Mouse (Mus musculus) kidney, embryonic 14.5 days (tissue): Measurements from ENCODE around the gene Frs2. TPM values are rescaled to one million over a fixed set of nuclear protein-coding genes. Genes with fewer than 3 reads are reported as not detected.
A peak's percentile ranks its signal among the peaks of the same experiment; 100 is the strongest.

Source experiments
- ATAC-seq: fragments of 200-750 bp; cut with Nextera tagmentation; 2 replicates; pipeline ENCODE4 v1.8.0; 2017; ENCODE audit warnings: moderate number of reproducible peaks, mild to moderate bottlenecking, moderate TSS enrichment, moderate library complexity; ENCODE audit not compliant: low FRiP score, low TSS enrichment
- H3K27ac ChIP-seq: fragments of 300-500 bp; sonication (generic); 2 replicates; pipeline ENCODE4 v1.5.1; 2014; ENCODE audit warnings: low read depth, mild to moderate bottlenecking, low read length, moderate library complexity, mixed read lengths
- H3K27me3 ChIP-seq: fragments of 300-500 bp; sonication (generic); 2 replicates; pipeline ENCODE4 v1.6.1; 2014; ENCODE audit warnings: mild to moderate bottlenecking, low read length; ENCODE audit not compliant: control insufficient read depth, insufficient read depth
- H3K36me3 ChIP-seq: fragments of 300-500 bp; sonication (generic); 2 replicates; pipeline ENCODE4 v1.6.1; 2014; ENCODE audit warnings: low read length, mixed read lengths; ENCODE audit not compliant: control insufficient read depth, insufficient read depth
- H3K4me1 ChIP-seq: fragments of 300-500 bp; sonication (generic); 2 replicates; pipeline ENCODE4 v1.6.1; 2014; ENCODE audit warnings: low read length, mixed read lengths; ENCODE audit not compliant: control insufficient read depth, insufficient read depth
- H3K4me2 ChIP-seq: fragments of 300-500 bp; sonication (generic); replicated peaks from 2 replicates; pipeline ENCODE4 v1.6.1; 2014; ENCODE audit warnings: low read depth, mild to moderate bottlenecking, low read length
- H3K4me3 ChIP-seq: fragments of 300-500 bp; sonication (generic); 2 replicates; pipeline ENCODE4 v1.5.1; 2014; ENCODE audit warnings: mild to moderate bottlenecking, low read length
- H3K9ac ChIP-seq: fragments of 300-500 bp; sonication (generic); 2 replicates; pipeline ENCODE4 v1.6.1; 2014; ENCODE audit warnings: low read depth, mild to moderate bottlenecking, low read length, moderate library complexity
- H3K9me3 ChIP-seq: fragments of 300-500 bp; sonication (generic); 2 replicates; pipeline ENCODE4 v1.6.1; 2016; ENCODE audit warnings: low read length; ENCODE audit not compliant: control insufficient read depth
- WGBS: fragments of 180-500 bp; shearing (Covaris S2); extraction: QIAGEN DNeasy Blood & Tissue Kit; methylation state at CpG from one replicate; pipeline ENCODE4 v1.1.7; 2014; 5-methylcytosine and 5-hydroxymethylcytosine counted together
- polyA plus RNA-seq: library from polyadenylated mRNA; unstranded; fragments of >200 nt; fragmentation: Nextera tagmentation; extraction: Ambion mirVana; gene quantifications from 2 replicates; pipeline ENCODE4 v1.2.1, GENCODE M21; 2014

The Frs2 gene
- polyA plus RNA-seq, 1 experiment from 2014 or later: 28.0 TPM

DNA sequence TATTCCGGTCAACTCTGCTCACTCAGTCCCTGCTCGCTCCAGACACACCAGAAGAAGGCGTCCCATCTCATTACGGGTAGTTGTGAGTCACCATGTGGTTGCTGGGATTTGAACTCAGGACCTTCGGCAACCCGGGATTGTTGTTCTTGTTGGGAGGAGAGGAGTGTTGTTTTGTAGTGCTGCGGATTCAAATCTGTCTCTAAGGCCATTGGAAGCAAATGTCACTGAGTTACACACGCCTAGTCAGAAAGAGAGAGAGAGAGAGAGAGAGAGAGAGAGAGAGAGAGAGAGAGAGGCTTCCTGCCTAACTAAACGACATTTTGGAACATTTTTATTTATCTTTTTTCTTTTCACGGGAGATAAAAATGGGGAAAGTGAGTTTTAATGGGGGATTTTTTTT, 2.4 kb upstream of the Frs2 start:
- Histone ChIP-seq H3K36me3 (no peaks in the 10 kb centered on the region), H3K9me3 (no peaks in the 10 kb centered on the region), H3K27ac (no peak overlapping the region), H3K4me1 (peaks cover 19% of the 10 kb centered on the region), H3K4me3 (no peak overlapping the region), H3K4me2 (peak overlapping the region; percentile 83), H3K27me3 (no peaks in the 10 kb centered on the region), H3K9ac (no peak overlapping the region)
- no peak for ATAC-seq
- WGBS: 16% methylated on average over 10 of the region's 10 CpGs

GRCm38 (mm10) chr10:117149942-117150617, 1.7 kb upstream of the Frs2 start:
- H3K36me3 ChIP-seq: no peaks in the 10 kb centered on the region
- H3K4me3 ChIP-seq: peak overlapping the region; percentile 42
- WGBS: under 1% methylated on average over 23 of the region's 23 CpGs
- H3K4me1 ChIP-seq: peaks cover 25% of the 10 kb centered on the region
- ATAC-seq: no peak
- peak overlapping the region; percentile 34 for H3K9ac ChIP-seq
- H3K27me3 ChIP-seq: no peaks in the 10 kb centered on the region
- H3K4me2 ChIP-seq: peak overlapping the region; percentile 83
- no peaks in the 10 kb centered on the region for H3K9me3 ChIP-seq
- H3K27ac ChIP-seq: no peak overlapping the region

DNA sequence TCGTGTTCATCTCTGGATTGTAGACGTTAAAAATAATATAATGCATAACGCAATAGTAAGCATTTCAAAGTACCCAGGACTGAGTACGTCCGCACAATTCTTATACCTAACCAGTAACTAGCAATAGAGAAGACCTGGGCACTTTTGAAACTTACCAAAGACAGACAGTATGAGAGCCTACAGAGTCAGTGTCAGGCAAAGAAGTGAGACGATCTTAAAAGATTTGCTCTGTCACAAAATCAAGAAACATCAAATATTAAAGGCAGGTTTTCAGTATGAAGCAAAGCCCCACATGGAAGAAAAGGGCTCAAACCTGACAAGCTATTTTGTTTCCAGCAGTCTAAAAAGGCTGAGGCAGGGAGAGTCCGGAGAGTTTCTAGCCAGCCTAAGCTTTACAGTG, 907 bp upstream of the Frs2 start:
- H3K4me1 ChIP-seq: peaks cover 33% of the 10 kb centered on the region
- peak overlapping the region; percentile 94; the same call in 1 of the 2 replicates for H3K9ac ChIP-seq
- no peak overlapping the region for H3K27ac ChIP-seq
- WGBS: 17% methylated on average over 7 of the region's 7 CpGs
- no peak for ATAC-seq
- peak overlapping the region; percentile 97 for H3K4me3 ChIP-seq
- H3K27me3 ChIP-seq: no peaks in the 10 kb centered on the region
- no peaks in the 10 kb centered on the region for H3K9me3 ChIP-seq
- H3K36me3 ChIP-seq: no peaks in the 10 kb centered on the region
- H3K4me2 ChIP-seq: peak overlapping the region; percentile 83

GRCm38 (mm10) chr10:117147463-117148360, 622 bp downstream of the Frs2 start:
- WGBS: under 1% methylated on average over 65 of the region's 72 CpGs
- peak overlapping the region; percentile 97 for H3K4me3 ChIP-seq
- peak overlapping the region; percentile 79 for H3K27ac ChIP-seq
- peak overlapping the region; percentile 94 for H3K9ac ChIP-seq
- H3K36me3 ChIP-seq: no peaks in the 10 kb centered on the region
- peaks cover 35% of the 10 kb centered on the region for H3K4me1 ChIP-seq
- no peaks in the 10 kb centered on the region for H3K9me3 ChIP-seq
- peak overlapping the region; percentile 83 for H3K4me2 ChIP-seq
- peak; percentile 20; the same call in 1 of the 2 replicates for ATAC-seq
- no peaks in the 10 kb centered on the region for H3K27me3 ChIP-seq

DNA sequence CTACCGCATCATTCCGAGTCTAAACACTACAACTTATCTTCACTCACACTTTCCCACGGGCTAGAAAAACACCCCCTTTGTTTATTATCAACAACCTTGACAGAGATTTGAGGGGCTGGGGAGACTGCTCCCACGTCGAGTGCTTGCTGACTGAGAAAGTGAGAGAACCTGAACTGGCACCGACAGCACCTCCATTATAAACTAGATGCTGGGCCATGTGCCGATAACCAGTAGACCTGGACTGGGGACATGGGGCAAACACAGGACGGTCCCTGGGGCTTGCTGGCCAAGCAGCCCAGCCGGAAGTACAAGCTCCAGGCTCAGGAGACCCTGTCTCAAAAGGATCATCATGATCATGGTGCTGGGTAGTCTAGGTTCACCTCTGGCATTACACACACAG, 1.9 kb downstream of the Frs2 start:
- Histone ChIP-seq H3K27me3 (no peaks in the 10 kb centered on the region), H3K27ac (no peak overlapping the region), H3K9me3 (no peaks in the 10 kb centered on the region), H3K4me3 (no peak overlapping the region), H3K4me1 (peaks cover 40% of the 10 kb centered on the region), H3K36me3 (no peaks in the 10 kb centered on the region), H3K4me2 (no peak overlapping the region), H3K9ac (no peak overlapping the region)
- 52% methylated on average over 9 of the region's 9 CpGs for WGBS
- ATAC-seq: no peak

GRCm38 (mm10) chr10:117145546-117146265, 2.6 kb downstream of the Frs2 start:
- H3K4me1 ChIP-seq: peaks cover 40% of the 10 kb centered on the region
- H3K36me3 ChIP-seq: no peaks in the 10 kb centered on the region
- no peaks in the 10 kb centered on the region for H3K27me3 ChIP-seq
- 77% methylated on average over 8 of the region's 8 CpGs for WGBS
- no peak overlapping the region for H3K4me2 ChIP-seq
- no peak overlapping the region for H3K4me3 ChIP-seq
- H3K9me3 ChIP-seq: no peaks in the 10 kb centered on the region
- ATAC-seq: no peak
- no peak overlapping the region for H3K9ac ChIP-seq
- H3K27ac ChIP-seq: no peak overlapping the region

DNA sequence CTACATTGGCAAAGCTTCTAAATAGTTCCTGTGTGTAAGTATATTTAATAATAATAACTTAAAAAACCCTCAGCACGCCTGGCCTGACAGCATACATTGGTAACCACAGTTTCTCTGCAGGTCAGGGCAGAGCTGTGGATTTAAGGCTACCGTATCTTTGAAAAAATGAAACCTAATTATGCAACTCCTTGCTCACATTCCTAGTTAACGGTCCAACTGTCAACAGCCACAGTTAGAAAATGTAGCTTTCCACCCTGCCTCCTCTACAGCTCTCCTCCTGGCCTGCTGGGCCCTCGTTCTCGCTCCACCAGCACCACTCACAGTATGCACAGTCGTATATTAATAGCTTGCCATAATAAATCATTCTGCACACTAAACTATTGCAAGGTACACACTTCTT, 3.7 kb downstream of the Frs2 start:
- H3K4me1 ChIP-seq: peaks cover 37% of the 10 kb centered on the region
- 35% methylated on average over 6 of the region's 6 CpGs for WGBS
- H3K9ac ChIP-seq: no peak overlapping the region
- H3K4me3 ChIP-seq: no peak overlapping the region
- H3K4me2 ChIP-seq: no peak overlapping the region
- no peak overlapping the region for H3K27ac ChIP-seq
- no peak for ATAC-seq
- no peaks in the 10 kb centered on the region for H3K36me3 ChIP-seq
- no peaks in the 10 kb centered on the region for H3K9me3 ChIP-seq
- no peaks in the 10 kb centered on the region for H3K27me3 ChIP-seq

DNA sequence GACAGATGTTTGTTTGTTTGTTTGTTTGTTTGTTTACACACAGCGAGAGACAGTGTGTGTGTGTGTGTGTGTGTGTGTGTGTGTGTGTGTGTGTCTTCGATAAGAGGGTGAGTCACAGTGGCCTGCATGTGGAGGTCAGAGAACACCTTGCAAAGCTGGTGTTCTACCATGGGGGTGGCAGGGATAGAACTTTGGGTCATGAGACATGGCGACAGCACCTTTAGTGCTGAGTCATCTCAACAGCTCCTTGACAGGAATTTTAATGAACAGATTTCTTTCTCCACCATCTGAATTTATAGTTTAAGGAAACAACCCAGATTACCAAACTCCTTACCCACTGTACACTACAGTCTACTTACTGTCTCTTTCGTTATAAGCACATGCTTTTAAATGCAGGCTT, 4.3 kb downstream of the Frs2 start:
- WGBS: 91% methylated on average over 4 of the region's 4 CpGs
- Histone ChIP-seq H3K4me3 (no peak overlapping the region), H3K36me3 (no peaks in the 10 kb centered on the region), H3K27ac (no peak overlapping the region), H3K9ac (no peak overlapping the region), H3K9me3 (no peaks in the 10 kb centered on the region), H3K27me3 (no peaks in the 10 kb centered on the region), H3K4me2 (no peak overlapping the region), H3K4me1 (peaks cover 34% of the 10 kb centered on the region)
- no peak for ATAC-seq
